Mouse (Mus musculus) T-helper 1 cell (primary cell): ENCODE data around the gene Heatr9.

ENCODE experiments used
- in situ Hi-C: fragments of 300-600 bp; cut with MboI, MseI; formaldehyde crosslinking; loops from one replicate; pipeline ENCODE4 v1.15.1; 2025; ENCODE audit warnings: high pct_unique_total_duplicates

Gene Heatr9

GRCm38 (mm10) chr11:83533192-83533591, 11.2 kb upstream of the Heatr9 start:
- in situ Hi-C loops, result no loop called here

GRCm38 (mm10) chr11:83530360-83530759, 8.4 kb upstream of the Heatr9 start, which contains the start of gene Ccl5:
Ccl5 (minus strand) TSS chr11:83530518.
- in situ Hi-C loops, result no loop called here

- in situ Hi-C loops, result no loop called here
Measured at GRCm38 (mm10) chr11:83529024-83529423, 7.0 kb upstream of the Heatr9 start.

DNA sequence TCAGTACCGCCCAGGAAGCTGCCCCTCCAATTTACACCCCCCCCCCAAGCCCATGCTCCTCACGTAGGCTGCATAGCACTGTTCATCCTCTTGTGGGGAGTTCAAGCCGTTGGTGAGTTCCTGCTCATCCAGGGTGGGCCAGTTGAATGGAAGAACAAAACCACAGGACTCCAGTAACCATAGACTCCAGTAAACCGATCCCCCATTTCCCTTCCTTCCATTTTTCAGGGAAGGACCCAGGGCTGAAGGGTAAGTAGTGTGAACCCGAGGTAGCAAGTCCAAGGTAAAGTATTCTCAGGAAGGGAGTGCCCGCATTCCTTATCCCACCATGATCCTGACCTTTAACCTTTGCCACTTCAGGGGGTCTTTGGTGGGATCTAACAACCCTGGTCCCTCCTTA, 3.6 kb downstream of the Heatr9 start:
- in situ Hi-C loops, result loop anchor here (5.0 kb wide), 1 partner anchor 104 kb away; no protein-coding TSS in a partner anchor

DNA sequence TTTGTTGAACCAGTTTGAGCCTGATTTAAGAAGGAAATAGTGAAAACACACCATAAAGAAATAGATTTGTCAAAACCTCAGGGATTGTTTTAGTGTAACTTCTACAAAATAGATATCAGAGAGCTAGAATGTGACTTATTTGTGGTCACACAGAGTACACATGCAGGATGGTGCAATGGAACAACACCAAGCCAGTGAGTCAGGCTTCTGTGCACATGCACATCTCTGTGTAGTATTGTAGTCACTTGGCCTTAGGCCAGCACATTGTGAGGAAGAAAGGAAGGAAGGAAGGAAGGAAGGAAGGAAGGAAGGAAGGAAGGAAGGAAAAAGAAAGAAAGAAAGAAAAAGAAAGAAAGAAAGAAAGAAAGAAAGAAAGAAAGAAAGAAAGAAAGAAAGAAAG, 4.8 kb downstream of the Heatr9 start:
- in situ Hi-C loops, result loop anchor here (5.0 kb wide), 1 partner anchor 105 kb away; no protein-coding TSS in a partner anchor

GRCm38 (mm10) chr11:83509521-83509920, 12.5 kb downstream of the Heatr9 start:
- in situ Hi-C loops, result no loop called here

DNA sequence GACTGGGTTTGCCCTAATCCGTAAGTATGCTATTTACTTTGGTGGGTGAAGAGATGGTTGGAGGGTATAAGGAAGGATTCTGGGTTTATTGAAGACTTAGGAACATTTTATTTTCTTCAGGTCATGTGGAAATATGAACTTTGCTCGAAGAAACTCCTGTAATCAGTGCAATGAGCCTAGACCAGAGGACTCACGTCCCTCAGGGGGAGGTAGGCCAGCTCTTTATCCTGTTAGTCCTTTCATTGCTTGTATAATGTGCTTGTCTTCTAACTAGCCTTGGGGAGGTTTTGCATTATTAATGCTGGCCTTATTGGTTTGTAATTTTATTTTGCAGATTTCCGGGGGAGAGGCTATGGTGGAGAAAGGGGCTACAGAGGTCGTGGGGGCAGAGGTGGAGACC, 17.7 kb downstream of the Heatr9 start:
- in situ Hi-C loops, result no loop called here

- in situ Hi-C loops, result no loop called here
Measured at GRCm38 (mm10) chr11:83495571-83495970, 26.4 kb downstream of the Heatr9 start.

GRCm38 (mm10) chr11:83491488-83491887, 30.5 kb downstream of the Heatr9 start:
- in situ Hi-C loops, result no loop called here

DNA sequence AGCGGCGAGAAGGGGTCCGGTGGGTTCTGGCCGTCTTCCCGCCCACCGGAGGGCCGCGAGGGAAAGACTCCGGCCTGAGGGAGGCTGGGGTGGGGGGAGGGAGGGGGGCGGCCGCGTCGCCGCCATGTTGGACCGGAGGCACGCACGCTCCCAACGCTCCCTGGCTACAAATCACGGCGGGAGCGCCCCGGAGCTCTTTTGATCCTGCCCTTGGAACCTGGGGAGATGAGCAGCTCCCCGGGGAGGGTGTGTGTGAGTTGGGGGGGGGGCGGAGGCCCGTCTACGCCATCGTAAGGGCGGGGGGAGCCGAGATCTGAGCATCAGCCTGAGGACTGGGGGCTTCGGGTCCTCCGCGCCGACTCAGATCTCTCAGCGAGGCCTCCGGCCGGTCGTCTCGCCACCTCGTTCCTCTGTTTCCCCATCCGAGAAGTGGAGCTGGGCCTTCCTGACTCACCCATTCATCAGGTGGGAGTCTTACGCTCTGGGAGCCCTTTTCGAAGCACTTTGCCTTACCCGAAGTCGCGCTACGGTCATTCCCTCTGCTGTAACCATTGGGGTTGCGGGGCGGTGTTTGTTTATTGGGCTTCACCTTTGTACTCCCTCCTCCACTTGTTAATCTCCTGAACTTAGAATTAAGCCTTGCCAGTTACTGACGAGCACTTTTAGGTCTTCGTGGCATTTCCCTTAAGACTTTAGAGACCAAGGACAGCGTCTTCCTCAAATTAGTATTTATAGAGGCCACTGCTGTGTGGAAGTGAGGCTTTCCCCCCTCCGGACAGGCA, 48.5 kb downstream of the Heatr9 start:
- in situ Hi-C loops, result no loop called here

- in situ Hi-C loops, result no loop called here
Measured at GRCm38 (mm10) chr11:83472324-83473234, 49.4 kb downstream of the Heatr9 start, which contains the start of gene Taf15. Taf15 (plus strand) TSS chr11:83473086.

- in situ Hi-C loops, result no loop called here
Measured at GRCm38 (mm10) chr11:83471766-83472165, 50.2 kb downstream of the Heatr9 start.

- in situ Hi-C loops, result no loop called here
Measured at GRCm38 (mm10) chr11:83468765-83469164, 53.2 kb downstream of the Heatr9 start.

DNA sequence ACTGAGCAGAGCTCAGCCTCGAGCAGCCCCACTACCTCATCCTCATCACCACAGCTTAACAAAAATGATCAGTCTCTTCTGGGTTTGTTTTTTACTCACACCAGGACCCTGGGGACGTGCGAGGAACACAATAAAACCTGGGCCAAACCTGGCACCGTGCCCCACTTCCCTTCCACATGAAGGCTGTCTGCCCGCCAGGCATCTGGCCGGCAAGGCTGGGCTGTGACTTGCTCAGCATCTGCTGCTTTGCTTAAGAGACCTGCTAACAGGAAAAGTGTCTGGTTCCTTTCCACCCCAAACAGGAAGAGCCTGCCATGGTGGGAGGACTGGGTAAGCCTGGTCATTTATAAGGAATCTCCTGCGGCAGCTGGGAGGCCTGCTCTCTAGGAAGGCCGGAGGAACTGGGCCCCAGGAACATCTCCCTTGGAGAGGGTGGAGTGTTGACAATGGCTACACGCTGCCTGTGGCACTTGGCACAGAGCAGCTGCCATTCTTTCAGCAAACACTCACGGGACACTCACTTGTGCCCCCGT, 54.8 kb downstream of the Heatr9 start:
- in situ Hi-C loops, result no loop called here

DNA sequence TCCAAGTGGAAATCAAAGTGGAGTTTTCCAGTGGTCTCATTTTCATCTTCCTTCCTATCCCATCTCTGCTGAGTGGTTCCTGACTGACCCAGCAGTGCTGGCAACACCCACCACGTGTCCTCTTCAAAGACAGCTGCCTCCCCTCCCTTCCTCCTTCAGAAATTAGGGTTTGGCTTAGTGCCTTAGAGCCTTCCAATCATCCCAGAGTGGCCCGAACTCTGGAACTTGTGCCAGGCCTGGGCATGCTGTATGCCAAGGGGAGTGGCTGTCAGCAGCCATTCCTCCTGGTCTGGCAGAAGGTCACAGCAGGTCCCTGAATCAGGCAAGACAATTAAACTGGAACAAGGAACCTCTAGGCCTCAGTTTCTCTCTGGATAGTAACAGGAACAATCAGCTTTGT, 56.0 kb downstream of the Heatr9 start:
- in situ Hi-C loops, result no loop called here

DNA sequence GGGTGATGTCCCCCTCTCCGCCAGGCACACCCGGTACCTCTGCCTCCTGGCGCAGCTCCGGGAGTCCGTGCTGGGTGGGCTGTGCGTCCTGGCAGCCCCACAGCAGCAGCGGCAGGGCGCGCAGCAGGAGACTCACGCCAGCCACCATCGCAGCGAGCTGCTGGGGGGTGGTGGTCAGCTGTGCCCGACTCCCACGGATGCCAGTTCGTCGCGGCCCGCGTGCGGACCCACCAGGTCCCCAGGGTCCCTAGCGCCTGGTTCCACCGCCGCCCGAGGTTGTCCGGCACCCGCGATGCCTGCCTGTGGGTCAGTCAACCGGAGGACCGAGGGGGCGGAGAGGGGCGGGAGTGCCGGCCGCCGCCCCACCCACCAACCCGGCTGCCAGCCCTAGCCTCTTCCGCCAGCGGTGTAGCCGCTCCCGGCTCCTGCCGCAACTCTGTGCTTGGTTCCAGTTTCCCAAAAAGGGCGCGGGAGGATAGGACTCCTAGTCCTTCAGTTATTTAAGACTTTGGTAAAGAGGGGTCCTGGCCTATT, 59.2 kb downstream of the Heatr9 start, which contains the start of gene Mmp28:
Gene Mmp28, minus strand, starts transcription at position 361 of the 534 bp plus-strand sequence.
- in situ Hi-C loops, result no loop called here
